Mouse (Mus musculus) embryo, embryonic 9.5 days (tissue): ENCODE data around the gene Mindy4.

Experiments used
- DNase-seq: peaks from one replicate; pipeline ENCODE4 v3.0.0-alpha.2; 2017; ENCODE audit errors: extremely low spot score

The Mindy4 gene

DNA sequence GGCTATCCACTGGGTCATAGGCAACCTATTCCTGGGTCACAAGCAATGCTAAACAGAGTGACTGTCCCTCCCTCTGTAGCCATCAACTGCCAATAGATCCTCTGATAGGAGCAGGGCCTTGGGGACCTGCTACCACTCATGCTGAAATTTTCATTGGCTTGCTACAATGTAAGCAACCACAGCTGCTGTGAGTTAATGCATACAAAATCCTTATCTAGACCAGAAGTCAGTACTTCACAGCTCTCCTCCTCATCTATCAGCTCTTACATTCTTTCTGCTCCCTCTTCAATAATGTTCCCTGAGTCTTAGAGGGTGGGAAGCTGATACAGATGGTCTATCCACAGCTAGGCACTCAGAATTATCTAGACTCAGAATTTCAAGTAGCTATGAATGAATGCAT, 163.9 kb downstream of the Mindy4 start:
- no peak for DNase-seq
